Mouse (Mus musculus): ENCODE results near the gene Mgam.
A peak's percentile ranks its signal among the peaks of the same experiment; 100 is the strongest.
"Not testable (repeated sequence)": the region's sequence is repeated elsewhere in the genome, so short reads cannot be mapped to it uniquely, and the experiment has no call there.

Mgam gene

GRCm38 (mm10) chr6:40628406-40629000 lies at the start of gene Mgam:
TSS of gene Mgam (plus strand) at chr6:40628831.
- DNase-seq: no peak

DNA sequence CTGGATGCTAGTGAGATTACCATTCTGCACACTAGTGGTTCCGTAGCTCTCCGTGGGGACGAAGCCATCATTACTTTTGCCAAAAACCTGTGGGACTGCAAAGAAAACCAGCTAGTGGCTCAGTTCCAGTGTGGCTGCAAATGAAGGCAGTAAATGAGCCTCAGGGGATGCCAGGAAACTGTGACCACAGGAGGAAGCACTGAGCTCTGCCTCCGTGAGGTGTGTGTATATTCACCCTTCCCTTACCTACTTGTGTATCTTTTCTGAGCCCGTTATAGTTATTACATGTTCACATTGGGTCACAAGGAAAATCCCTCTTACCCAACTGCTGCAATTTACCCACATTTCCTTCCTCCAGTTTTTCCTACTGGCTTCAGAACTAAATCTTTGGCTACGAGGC lies 44.3 kb upstream of the Mgam start:
- DNase-seq: no peak

GRCm38 (mm10) chr6:40585645-40586044 lies 43.0 kb upstream of the Mgam start, which contains the start of gene Clec5a:
TSS of gene Clec5a (minus strand) at chr6:40585821.
- no peak for DNase-seq

DNA sequence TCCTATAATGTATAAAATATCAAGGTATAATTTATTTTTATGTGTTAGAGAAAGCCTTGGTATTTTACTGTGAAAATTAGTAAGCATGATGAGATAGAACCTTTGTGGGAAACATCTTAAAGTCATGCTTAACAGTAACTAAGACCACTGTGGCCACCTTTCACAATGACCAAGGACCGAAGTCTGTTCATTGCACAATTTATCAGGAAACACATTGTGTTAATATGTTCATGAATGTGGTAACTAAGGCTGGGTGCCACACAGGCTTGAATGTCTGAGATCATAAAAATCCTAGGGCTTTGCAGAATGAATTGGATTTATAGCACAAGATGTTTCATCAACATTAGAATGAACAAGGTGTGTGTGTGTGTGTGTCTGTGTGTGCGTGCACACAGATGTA lies 40.3 kb upstream of the Mgam start:
- no peak for DNase-seq

DNA sequence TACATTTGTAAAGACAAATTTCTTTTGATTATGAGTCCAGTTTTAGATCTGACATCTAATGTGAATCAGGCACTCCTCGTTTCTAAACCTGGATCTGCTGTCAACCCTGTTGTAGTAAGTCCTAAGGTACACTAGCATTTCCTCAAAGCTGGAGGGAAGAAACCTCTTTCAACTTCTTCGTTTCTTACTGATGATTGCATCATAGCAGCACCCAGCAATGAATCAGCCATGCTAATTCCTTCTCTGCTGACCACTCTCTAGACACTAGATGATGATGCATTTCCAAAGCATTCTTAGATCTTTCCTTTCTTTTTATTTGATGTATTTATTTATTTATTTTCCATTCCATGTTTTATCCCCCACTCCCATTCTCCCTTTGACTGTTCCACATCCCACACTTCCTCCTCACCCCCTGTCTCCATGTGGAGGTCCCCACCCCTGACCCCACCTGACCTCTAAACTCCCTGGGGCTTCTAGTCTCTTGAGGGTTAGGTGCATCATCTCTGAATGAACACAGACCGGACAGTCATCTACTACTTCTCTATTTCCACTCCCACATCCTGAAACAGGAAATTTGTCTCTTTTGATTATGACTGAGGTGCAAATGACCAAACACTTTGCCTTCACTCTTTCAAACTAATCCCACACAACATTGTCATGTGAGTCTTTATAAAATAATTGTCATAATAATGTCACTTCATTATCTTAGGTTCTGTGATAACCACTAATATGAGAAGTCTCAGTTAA lies 33.7 kb upstream of the Mgam start:
- DNase-seq: no peak

DNA sequence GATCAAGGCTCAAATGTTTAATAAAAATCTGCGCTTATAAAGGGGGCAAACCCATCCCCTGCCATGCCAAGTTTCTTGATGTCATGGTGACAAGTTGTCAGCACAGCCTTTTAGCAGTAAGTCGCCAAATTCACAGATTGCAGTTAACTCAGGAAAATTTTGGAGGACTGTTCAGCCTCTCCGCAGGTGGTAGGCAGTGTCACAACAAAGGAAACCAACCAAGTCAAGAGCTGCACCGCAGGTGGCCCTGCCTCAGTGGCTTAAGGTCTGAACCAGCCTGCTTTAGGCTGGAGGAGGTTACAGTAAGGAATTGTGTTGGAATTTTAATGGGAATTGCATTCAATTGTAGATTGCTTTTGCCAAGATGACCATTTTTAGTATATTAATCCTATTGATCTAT lies 30.1 kb upstream of the Mgam start:
- not testable (repeated sequence) for DNase-seq

GRCm38 (mm10) chr6:40607431-40607830 lies 21.2 kb upstream of the Mgam start:
- DNase-seq: no peak

DNA sequence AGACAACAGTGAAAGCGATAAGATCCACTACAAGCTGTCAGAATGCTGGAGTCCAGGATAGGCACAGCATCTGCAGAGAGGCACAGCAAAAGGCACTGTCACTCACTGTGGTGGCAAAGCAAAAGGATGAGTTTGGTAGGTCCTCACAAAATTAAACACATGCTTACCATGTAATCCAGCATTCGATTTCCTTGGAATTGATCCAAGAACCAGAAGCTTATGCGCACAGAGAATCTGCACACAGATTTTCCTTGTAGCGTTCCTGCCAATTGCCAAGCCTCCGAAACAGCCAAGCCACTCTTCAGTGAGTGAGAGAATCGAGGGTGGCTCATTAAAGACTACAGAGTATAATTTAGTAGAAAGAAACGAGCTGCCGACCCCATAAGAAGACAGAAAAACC lies 18.4 kb upstream of the Mgam start:
- DNase-seq: no peak

DNA sequence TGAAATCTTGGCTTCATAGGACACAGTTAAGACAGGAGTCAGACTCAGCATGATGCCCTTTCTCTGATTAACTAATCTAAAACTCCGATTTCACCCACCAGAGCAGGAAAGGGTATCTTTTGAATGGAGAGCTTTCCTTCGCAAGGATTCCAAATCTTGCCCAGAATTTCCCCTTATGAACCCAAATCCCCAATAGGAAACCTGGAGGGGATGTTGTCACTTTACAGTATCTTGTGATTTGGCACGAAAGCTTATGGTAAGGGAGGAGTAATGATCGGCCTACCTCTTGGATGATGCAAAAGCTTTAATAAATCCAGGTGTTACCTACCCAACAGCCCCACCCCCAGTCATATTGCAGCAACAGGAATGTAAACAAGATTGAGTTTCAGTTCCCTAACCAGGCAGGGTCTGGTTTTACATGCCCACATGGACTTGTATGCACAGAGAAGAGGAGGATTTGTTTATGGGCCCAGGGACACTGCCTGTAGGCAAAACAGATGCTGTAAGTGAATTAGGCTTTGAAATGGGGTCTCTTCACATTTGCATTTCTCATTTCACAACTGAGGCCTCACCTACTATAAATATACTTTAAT lies 15.3 kb upstream of the Mgam start, which contains the start of gene Tas2r138:
Gene Tas2r138 (minus strand): TSS at position 51 of the 593 bp plus-strand sequence.
- no peak for DNase-seq

DNA sequence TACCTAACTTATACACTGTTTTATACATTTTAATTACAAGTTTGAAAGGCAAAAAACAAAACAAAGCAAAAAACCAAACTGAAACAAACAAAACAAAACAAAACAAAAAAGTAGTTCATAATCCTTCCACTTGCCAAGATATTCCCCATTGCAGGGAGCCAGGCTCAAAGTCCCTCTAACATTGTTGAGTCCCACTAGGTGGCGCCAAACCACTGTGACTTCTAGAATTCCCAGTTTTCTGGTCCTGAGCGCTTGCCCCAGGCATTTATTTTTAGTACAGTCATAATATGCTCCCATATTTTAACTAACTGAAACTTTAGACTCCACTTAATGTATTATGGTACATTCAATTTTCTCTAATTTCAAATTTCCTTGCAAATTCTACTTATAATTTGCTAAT lies 10.7 kb upstream of the Mgam start:
- peak; percentile 83 to 85 for DNase-seq

- no peak for DNase-seq
Measured at GRCm38 (mm10) chr6:40626111-40626510, 2.5 kb upstream of the Mgam start.

GRCm38 (mm10) chr6:40634640-40635071 lies 6.0 kb downstream of the Mgam start:
- peak; percentile 6 to 30 for DNase-seq

- no peak for DNase-seq
Measured at GRCm38 (mm10) chr6:40635559-40635958, 6.9 kb downstream of the Mgam start.

GRCm38 (mm10) chr6:40637755-40638154 lies 9.1 kb downstream of the Mgam start:
- DNase-seq: no peak

DNA sequence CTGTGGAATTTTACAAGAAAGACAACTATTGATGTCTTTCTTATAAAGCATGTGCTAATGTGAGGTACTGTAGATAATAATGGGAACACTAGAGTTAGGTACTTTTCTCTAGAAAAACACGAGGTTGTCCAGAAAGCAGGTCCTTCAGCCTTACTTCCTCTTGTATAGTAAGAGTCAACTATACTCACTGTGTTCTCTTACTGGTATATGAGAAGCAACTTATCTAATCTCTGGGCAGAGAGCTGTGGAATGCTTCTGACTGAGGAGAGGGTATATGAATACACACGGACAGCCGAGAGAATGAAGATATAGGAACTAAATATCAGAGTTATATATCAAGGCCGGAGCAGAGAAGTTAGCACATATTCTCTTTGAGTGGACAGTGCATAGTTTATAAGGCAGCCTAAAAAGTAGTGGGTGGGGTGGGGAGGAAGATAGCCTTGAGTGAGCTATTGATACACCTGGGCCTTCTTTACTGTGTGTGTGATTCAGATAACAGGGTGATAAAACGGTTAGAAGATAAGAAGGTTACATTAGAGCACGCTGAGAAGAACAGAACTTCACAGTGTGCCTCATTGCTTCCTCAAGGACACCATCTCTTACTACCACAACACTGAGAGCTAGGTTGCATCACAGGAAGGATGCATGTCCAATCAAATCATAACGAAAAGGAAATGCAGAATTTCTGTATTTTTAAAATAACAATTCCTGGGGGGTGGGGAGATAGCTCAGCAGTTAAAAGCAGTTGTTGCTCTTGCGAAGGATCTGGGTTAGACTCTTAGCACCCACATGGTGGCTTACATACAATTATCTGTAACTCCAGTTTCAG lies 12.3 kb downstream of the Mgam start:
- no peak for DNase-seq

GRCm38 (mm10) chr6:40645701-40646100 lies 17.1 kb downstream of the Mgam start:
- no peak for DNase-seq

DNA sequence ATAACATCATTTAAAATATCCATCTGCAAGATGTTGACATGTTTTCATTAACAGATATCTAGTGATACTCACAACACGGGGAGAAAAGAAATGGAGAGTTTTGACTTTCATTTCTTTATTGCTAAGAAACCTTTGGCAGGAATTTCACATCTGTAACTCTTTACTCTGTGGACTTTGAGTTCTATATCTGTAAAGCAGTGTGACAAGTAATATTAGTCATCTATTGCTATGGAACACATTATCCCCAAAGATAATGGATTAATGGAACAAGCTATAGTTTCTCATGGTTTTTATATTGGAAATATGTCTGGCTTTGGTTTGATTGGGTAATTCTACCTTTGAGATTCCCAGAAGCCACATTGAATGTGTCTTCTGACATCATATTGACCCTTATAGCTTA lies 22.3 kb downstream of the Mgam start:
- no peak for DNase-seq

GRCm38 (mm10) chr6:40660930-40661329 lies 32.3 kb downstream of the Mgam start:
- no peak for DNase-seq

DNA sequence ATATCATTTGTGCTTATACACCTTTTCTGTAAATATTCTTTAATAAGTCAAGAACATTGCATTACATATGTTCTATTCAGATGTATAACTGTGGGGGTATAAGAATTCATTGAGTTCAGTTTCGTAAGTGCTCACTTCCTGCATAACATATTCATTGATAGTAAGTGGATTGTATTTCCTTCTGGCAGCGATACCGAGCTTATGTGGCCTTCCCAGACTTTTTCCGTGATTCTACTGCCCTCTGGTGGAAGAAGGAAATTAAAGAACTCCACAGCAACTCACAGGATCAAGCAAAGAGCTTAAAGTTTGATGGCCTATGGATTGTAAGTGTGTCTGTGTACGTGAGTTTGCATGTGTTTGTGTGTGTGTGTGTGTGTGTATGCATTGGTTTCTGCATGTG lies 60.5 kb downstream of the Mgam start:
- DNase-seq: peak; percentile 11 to 15

GRCm38 (mm10) chr6:40692007-40692406 lies 63.4 kb downstream of the Mgam start:
- DNase-seq: peak; percentile 32 to 55

DNA sequence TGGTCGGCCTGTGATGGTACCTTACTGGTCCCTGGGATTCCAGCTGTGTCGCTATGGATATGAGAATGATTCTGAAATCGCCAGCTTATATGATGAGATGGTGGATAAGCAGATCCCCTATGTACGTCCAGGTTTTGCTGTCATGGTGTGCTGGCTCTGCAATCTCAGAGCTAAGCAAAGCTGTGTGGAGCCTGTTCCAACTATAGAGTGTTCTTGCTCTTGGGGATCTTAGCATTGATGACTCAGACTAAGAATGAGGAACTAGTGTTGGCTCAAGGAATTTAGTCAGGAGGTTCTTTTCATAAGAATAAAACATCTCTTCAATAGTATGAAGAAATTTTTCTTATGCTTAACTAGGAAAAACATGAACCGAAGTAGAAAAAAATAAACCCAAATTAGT lies 84.9 kb downstream of the Mgam start:
- DNase-seq: not testable (repeated sequence)

DNA sequence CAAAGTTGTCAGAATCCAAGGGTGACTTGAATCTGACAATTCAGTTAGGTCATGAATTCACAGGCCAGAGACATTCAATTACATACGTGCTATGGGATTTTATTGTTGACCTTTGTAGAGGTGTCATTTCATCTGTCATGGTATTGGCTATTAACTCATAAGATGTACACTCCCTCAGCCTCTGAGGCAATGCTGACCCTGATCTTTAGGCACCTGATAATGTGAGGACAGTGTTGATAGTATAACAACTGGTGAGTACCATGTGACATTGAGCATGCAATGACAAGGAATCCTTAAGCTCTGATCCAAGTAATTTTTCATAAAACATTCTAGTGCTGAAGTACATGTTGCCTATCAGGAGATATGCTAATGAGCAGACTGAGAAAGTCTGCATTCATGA lies 87.1 kb downstream of the Mgam start:
- no peak for DNase-seq

DNA sequence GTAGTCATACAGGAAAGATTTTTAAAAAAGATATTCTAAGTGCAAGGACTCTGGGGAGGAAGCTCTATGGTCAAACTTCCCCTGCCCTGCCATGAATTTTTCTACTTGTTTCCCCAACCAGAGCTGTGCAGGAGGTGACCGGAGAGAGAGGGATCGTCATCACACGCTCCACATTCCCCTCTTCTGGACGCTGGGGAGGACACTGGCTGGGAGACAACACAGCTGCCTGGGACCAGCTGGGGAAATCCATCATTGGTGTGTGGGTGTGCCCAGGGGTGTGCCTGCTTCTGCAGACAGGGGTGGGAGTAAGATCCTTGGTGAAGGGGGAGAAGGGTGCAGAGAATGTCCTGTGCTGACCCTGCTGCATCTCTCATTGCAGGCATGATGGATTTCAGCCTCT lies 99.9 kb downstream of the Mgam start:
- peak; percentile 1 to 6 for DNase-seq

All from kidney, postnatal 4 days (tissue).